Mouse (Mus musculus) forebrain, embryonic 11.5 days (tissue): Measurements from ENCODE around the gene Gm17087. TPM values are rescaled to one million over a fixed set of nuclear protein-coding genes. Genes with fewer than 3 reads are reported as not detected.

Experiments used
- ATAC-seq: fragments of 200-750 bp; cut with Nextera tagmentation; replicated peaks from 2 replicates; pipeline ENCODE4 v1.8.0; 2017; ENCODE audit warnings: moderate TSS enrichment; ENCODE audit not compliant: low FRiP score
- DNase-seq: peaks from one replicate; pipeline ENCODE4 v3.0.0-alpha.2; 2017; ENCODE audit warnings: low spot score
- H3K27ac ChIP-seq: fragments of 300-500 bp; sonication (generic); 2 replicates; pipeline ENCODE4 v1.5.1; 2014; ENCODE audit warnings: low read depth, low read length
- H3K27me3 ChIP-seq: fragments of 300-500 bp; sonication (generic); 2 replicates; pipeline ENCODE4 v1.6.1; 2014; ENCODE audit warnings: mild to moderate bottlenecking, low read length, mixed read lengths; ENCODE audit not compliant: control insufficient read depth, insufficient read depth
- H3K36me3 ChIP-seq: fragments of 300-500 bp; sonication (generic); 2 replicates; pipeline ENCODE4 v1.6.1; 2014; ENCODE audit warnings: mild to moderate bottlenecking, low read length, moderate library complexity, mixed read lengths; ENCODE audit not compliant: control insufficient read depth, insufficient read depth
- H3K4me1 ChIP-seq: fragments of 300-500 bp; sonication (generic); replicated peaks from 2 replicates; pipeline ENCODE4 v1.6.1; 2014; ENCODE audit warnings: low read length, mixed read lengths; ENCODE audit not compliant: control insufficient read depth, insufficient read depth
- H3K4me2 ChIP-seq: fragments of 300-500 bp; sonication (generic); 2 replicates; pipeline ENCODE4 v1.6.1; 2014; ENCODE audit warnings: low read depth, mild to moderate bottlenecking, low read length, moderate library complexity, mixed read lengths; ENCODE audit not compliant: severe bottlenecking
- H3K4me3 ChIP-seq: fragments of 300-500 bp; sonication (generic); 2 replicates; pipeline ENCODE4 v1.5.1; 2014; ENCODE audit warnings: low read depth, low read length
- H3K9ac ChIP-seq: fragments of 300-500 bp; sonication (generic); 2 replicates; pipeline ENCODE4 v1.6.1; 2014; ENCODE audit warnings: low read length
- H3K9me3 ChIP-seq: fragments of 300-500 bp; sonication (generic); 2 replicates; pipeline ENCODE4 v1.6.1; 2016; ENCODE audit warnings: low read length, mixed read lengths; ENCODE audit not compliant: control insufficient read depth
- WGBS: fragments of 180-500 bp; shearing (Covaris S2); extraction: QIAGEN DNeasy Blood & Tissue Kit; methylation state at CpG from one replicate; pipeline ENCODE4 v1.1.7; 2014; 5-methylcytosine and 5-hydroxymethylcytosine counted together
- polyA plus RNA-seq: library from polyadenylated mRNA; unstranded; fragments of >200 nt; fragmentation: Nextera tagmentation; extraction: Ambion mirVana; gene quantifications from 2 replicates; pipeline ENCODE4 v1.2.1, GENCODE M21; 2014

The Gm17087 gene
- polyA plus RNA-seq: not detected in 2 replicates

DNA sequence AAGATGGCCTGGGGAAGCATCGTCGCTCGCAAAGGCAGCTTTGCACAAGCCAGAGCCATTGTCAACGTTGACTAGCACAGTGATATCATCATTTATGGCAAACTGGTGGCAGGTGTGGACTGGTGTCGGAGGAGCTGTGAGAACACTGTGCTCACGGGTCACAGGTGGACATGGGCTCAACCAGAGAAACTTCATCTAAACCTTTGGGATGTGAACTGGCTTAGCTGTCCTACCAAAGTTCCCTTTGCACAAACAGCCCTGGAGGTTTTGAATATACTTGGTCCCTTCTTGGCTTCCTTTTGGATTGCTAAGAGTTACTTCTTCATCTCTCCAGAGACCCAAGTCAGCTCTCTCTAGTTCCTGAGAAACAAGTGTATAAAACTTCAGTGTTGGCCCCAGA is at the start of gene Gm17087:
Gene Gm17087 (minus strand): TSS at position 101 of the 400 bp plus-strand sequence.
- no peak within 1 kb of the TSS for H3K4me2 ChIP-seq
- no peak within 1 kb of the TSS for H3K4me3 ChIP-seq
- 95% methylated on average over 6 of the region's 6 CpGs for WGBS
- no peak for ATAC-seq
- no peaks in the 10 kb centered on the region for H3K9me3 ChIP-seq
- H3K4me1 ChIP-seq: no peaks in the 10 kb centered on the region
- no peak within 1 kb of the TSS for H3K9ac ChIP-seq
- no peaks in the 10 kb centered on the region for H3K27me3 ChIP-seq
- H3K27ac ChIP-seq: no peak within 1 kb of the TSS
- no peaks in the 10 kb centered on the region for H3K36me3 ChIP-seq
- DNase-seq: no peak

DNA sequence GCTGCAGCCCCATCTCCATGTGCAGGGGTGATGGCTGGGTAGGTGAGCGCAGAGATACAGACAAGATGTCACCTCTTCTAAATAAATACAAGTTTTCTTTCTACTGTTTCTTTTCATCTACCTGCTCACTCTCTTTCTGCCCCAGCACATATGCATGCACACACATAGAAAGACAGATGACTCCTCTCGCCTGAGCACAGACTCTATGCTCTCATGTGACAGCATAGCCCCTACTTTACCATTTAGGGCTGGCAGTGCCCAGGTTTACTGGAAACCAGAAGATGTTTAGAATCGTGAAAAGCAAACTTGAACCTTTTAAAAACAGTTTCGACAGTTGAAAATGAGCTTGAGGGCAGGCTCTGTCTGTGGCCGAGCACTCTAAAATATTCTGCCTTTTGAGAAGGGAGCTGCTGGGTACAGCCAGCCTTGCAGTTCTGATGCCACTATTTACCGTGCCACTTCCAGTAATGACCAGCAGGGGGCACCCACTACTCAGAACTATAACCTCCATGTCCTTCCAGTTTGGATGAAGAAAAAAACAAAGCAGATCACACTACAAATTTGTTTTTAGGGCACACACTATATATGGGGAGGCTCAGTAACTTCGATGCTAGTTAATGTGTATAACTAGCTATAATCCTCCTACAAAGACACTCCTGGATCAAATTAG is 47.3 kb upstream of the Gm17087 start:
- Histone ChIP-seq H3K27ac (no peak overlapping the region), H3K27me3 (no peaks in the 10 kb centered on the region), H3K4me3 (no peak overlapping the region), H3K9ac (no peak overlapping the region), H3K36me3 (no peaks in the 10 kb centered on the region), H3K4me2 (no peak overlapping the region), H3K9me3 (no peaks in the 10 kb centered on the region), H3K4me1 (no peaks in the 10 kb centered on the region)
- no peak for ATAC-seq
- 40% methylated on average over 7 of the region's 7 CpGs for WGBS
- DNase-seq: peak; percentile 89

DNA sequence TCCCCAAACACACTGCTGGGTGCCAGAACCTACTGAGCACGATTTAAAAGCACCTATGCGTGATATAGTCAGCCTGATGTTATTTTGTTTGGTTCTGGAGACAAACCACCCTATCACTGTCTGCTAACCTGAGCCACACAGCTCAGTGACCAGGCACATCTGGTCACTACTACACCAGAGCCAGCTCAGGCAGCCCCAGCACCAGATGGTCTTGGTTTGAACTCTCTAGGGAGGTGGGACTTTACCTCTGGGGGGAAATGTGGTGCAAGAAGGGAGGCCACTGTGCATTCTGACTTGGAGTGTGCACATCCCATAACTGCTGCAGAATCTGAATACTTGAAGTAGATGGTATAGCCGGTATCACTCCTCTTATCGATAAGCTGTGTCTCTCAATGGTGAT is 45.2 kb upstream of the Gm17087 start:
- DNase-seq (no peak), ATAC-seq (no peak)
- no peak overlapping the region for H3K4me2 ChIP-seq
- H3K9ac ChIP-seq: no peak overlapping the region
- no peaks in the 10 kb centered on the region for H3K36me3 ChIP-seq
- no peaks in the 10 kb centered on the region for H3K4me1 ChIP-seq
- H3K27ac ChIP-seq: no peak overlapping the region
- WGBS: 87% methylated on average over 4 of the region's 4 CpGs
- H3K27me3 ChIP-seq: no peaks in the 10 kb centered on the region
- H3K4me3 ChIP-seq: no peak overlapping the region
- no peaks in the 10 kb centered on the region for H3K9me3 ChIP-seq

DNA sequence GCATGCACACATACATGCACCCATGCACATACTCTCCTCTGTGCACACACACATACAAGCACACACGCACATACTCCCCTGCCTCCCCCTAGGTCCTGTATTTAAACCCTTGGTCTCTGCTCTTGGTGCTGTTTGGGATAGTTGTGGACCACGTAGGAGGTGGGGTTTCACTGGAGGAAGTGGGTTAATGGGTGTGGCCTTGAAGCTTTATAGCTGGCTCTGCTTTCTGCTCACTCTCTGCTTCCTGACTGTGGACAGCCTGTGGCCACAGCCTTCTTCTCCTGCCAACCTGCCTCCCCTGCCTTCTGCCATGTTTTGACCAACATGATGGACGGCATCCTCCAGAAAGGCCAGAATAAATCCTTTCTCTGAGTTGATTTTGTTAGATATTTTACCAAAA is 39.9 kb upstream of the Gm17087 start:
- H3K4me2 ChIP-seq: no peak overlapping the region
- no peaks in the 10 kb centered on the region for H3K27me3 ChIP-seq
- ATAC-seq: no peak
- no peaks in the 10 kb centered on the region for H3K36me3 ChIP-seq
- no peak for DNase-seq
- no peak overlapping the region for H3K9ac ChIP-seq
- no peak overlapping the region for H3K4me3 ChIP-seq
- no peaks in the 10 kb centered on the region for H3K9me3 ChIP-seq
- WGBS: 81% methylated on average over 3 of the region's 3 CpGs
- no peaks in the 10 kb centered on the region for H3K4me1 ChIP-seq
- no peak overlapping the region for H3K27ac ChIP-seq

DNA sequence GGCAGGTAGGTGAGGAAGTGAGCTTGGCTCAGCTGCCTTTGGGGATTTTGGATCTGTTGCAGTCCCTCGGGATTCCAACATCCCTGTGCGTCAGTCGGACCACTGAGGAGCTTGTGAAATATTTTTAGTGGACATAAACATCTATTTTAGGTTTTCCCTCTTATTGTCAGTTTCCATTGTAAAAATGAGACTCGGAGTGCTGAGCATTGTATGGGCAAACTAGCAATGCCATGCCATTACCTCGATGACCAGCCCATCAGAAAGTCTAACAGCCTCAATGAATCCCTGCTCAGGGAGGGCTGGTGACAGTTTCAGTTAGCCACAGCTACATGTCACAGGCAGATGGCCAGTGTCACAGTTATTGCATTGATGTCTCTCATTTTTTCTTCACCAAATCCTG is 39.2 kb upstream of the Gm17087 start:
- 88% methylated on average over 5 of the region's 5 CpGs for WGBS
- ATAC-seq: no peak
- H3K4me2 ChIP-seq: no peak overlapping the region
- no peak overlapping the region for H3K9ac ChIP-seq
- no peak overlapping the region for H3K27ac ChIP-seq
- DNase-seq: no peak
- H3K4me3 ChIP-seq: no peak overlapping the region
- H3K4me1 ChIP-seq: no peaks in the 10 kb centered on the region
- H3K9me3 ChIP-seq: no peaks in the 10 kb centered on the region
- H3K27me3 ChIP-seq: no peaks in the 10 kb centered on the region
- no peaks in the 10 kb centered on the region for H3K36me3 ChIP-seq

DNA sequence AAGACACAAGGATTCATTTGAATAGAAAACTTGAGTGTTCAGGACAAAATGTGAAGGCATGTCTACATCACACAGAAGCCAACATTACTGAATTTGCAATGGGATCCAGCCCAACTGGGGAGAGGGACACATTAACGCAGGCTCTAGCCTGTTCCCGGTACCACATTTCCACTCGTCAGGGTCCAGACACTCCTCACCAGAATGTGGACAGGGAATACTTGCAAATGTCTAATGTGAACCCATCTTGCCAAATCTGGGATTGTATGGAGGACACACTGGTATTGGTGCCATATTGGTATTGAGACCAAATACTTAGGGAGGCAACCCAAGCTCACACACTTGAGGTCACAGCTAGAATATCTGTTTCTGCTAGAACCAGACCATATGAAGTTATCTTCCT is 36.2 kb upstream of the Gm17087 start:
- H3K4me1 ChIP-seq: no peaks in the 10 kb centered on the region
- no peaks in the 10 kb centered on the region for H3K9me3 ChIP-seq
- no peak overlapping the region for H3K4me3 ChIP-seq
- 88% methylated on average over 3 of the region's 3 CpGs for WGBS
- H3K27ac ChIP-seq: no peak overlapping the region
- no peaks in the 10 kb centered on the region for H3K36me3 ChIP-seq
- no peaks in the 10 kb centered on the region for H3K27me3 ChIP-seq
- ATAC-seq (no peak), DNase-seq (no peak)
- no peak overlapping the region for H3K9ac ChIP-seq
- no peak overlapping the region for H3K4me2 ChIP-seq

DNA sequence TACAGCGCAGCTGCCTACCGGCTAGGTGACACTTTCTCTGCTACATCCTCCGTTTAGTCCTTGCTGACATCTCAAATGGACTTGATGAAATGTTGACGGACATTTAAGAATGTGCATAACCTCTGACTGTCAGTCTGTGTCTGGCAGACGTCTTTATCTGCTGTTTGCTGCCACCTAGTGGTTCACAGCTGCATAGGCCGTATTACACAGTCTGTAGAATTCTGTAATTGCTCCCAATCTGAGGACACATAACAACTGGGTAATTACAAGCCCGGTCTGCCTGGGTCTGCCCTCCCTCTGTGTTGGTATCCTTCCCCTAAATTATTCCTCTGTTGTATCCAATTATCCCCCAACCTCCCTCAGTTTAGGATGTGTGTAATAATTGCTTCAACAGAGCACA is 31.0 kb upstream of the Gm17087 start:
- Histone ChIP-seq H3K27ac (no peak overlapping the region), H3K36me3 (no peaks in the 10 kb centered on the region), H3K4me2 (no peak overlapping the region), H3K9me3 (no peaks in the 10 kb centered on the region), H3K27me3 (no peaks in the 10 kb centered on the region), H3K4me1 (no peaks in the 10 kb centered on the region), H3K4me3 (no peak overlapping the region), H3K9ac (no peak overlapping the region)
- peak; percentile 75 for DNase-seq
- peak; percentile 49 for ATAC-seq
- 11% methylated on average over 7 of the region's 7 CpGs for WGBS

DNA sequence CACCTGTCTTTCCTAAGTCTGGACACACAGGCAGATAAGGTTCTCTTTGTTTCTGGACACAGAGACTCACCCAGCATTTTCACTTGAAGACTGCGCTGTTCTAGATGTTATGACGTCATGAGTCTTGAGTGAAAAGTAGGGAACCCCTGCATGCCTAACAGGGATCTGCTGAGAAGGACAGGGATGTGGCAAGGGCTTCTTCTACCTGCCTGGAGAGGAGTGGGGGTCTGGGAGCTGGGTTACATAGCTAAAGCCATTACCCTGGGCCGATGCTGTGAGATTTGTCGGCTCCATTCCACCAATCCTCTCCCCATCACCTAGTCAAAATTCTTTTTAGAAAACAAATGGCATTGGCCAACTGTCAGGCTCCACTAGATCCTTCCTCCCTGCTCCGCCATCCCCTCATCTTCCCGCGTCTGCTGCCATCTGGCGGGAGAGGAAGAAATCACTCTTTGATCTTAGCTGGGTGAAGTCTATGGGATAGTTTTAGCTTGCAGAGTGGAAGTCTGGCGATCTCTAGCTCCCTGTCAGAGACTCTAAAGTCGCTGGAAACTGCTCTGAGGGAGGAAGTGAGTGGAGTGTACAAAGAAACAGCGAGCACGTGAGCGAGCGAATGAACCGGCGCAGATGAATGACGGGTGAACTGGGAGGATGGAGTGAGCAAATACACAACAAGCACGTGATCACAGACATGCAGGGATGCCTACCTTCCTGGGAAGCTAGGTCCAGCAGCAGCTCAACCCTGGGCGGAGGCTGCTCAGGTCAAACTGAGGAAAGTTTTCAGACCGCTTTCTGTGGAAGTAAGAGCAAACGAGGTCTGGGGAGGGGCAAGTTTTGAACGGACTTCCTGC is 25.9 kb upstream of the Gm17087 start:
- Histone ChIP-seq H3K9me3 (no peaks in the 10 kb centered on the region), H3K36me3 (no peaks in the 10 kb centered on the region), H3K4me3 (peak overlapping the region; percentile 22; the same call in 1 of the 2 replicates), H3K4me1 (no peaks in the 10 kb centered on the region), H3K4me2 (peak overlapping the region; percentile 53), H3K27ac (no peak overlapping the region), H3K27me3 (no peaks in the 10 kb centered on the region), H3K9ac (peak overlapping the region; percentile 44)
- 20% methylated on average over 22 of the region's 22 CpGs for WGBS
- ATAC-seq: peak; percentile 58; the same call in 1 of the 2 replicates
- DNase-seq: peak; percentile 81
